ENCODE assay signal across 13 mouse cellular contexts in the genomic region with DNA sequence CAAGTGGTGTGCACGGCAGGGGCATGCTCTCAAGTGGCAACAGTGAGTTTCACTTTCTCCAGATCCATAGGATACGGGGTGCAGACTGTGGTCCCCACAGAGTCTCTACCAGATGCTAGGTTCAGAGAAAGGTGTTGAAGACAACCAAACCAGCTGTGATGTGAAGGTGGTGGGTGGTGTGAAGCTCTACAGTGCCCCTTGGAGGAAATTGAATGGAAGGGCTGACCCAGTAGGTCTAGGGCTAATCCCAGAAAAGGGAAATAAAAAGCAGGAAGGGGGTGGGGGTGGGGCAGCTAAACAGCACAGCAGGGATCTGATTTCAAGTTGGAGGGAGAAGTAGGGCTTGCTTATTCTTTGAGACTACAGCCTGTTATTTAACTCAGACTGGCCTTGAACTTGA. TPM values are rescaled to one million over a fixed set of nuclear protein-coding genes. Genes with fewer than 3 reads are reported as not detected.
DNase-seq lines count a peak whose midpoint lies in the region; ATAC-seq and TF ChIP-seq lines count a peak whose summit lies in the region.
"Had no signal": no experiment of that assay in that cellular context is flagged by ENCODE, and none has a peak within 500 bp of the region (broad histone marks: within the 10 kb centered on the region; RNA-seq: fewer than 3 reads in every experiment).

No protein-coding gene starts in this region.

- no peak for ATAC-seq in limb, embryonic 11.5 days (ENCODE audit: insufficient number of reproducible peaks, low FRiP score, low TSS enrichment, low read depth)
- ATAC-seq in megakaryocyte, adult 5-6 weeks (ENCODE audit: poor library complexity, severe bottlenecking) = no peak
- ATAC-seq: Patski had no signal

- H3K36me3 ChIP-seq in liver, adult 2 months (ENCODE audit: control insufficient read depth, insufficient read depth, low read length) = no peaks in the 10 kb centered on the region
- no peaks in the 10 kb centered on the region for H3K36me3 ChIP-seq in limb, embryonic 11.5 days (ENCODE audit: control insufficient read depth, insufficient read depth, low read length)

- TF ChIP-seq CTCF in gastrocnemius, adult 2 months (IDR thresholded peaks at IDR 0.05) = peak; percentile 59
- TF ChIP-seq CTCF in liver, adult 2 months (IDR thresholded peaks at IDR 0.05; ENCODE audit: low read depth, low read length) = no peak

- H3K4me2 ChIP-seq in limb, embryonic 11.5 days (ENCODE audit: low read depth, severe bottlenecking) = no peak overlapping the region
- H3K4me2 ChIP-seq: hindbrain, embryonic 14.5 days had no signal

- peak overlapping the region; percentile 1; the same call in 1 of the 2 replicates for H3K4me3 ChIP-seq in gastrocnemius, adult 2 months
- no peak overlapping the region for H3K4me3 ChIP-seq in liver, adult 2 months (ENCODE audit: insufficient read depth, low read depth, low read length)
- no peak overlapping the region for H3K4me3 ChIP-seq in limb, embryonic 11.5 days (ENCODE audit: low read depth, low read length)

- no peaks in the 10 kb centered on the region for H3K4me1 ChIP-seq in liver, adult 2 months (ENCODE audit: control insufficient read depth, insufficient read depth, low read length)
- H3K4me1 ChIP-seq in limb, embryonic 11.5 days (ENCODE audit: control insufficient read depth, insufficient read depth, low read length) = 0 out of 2 replicates have a peak, but pooled peaks cover 4% of the 10 kb centered on the region

- no peaks in the 10 kb centered on the region for H3K79me2 ChIP-seq in liver, adult 2 months (ENCODE audit: control insufficient read depth, insufficient read depth, low read length)

- no peaks in the 10 kb centered on the region for H3K27me3 ChIP-seq in liver, adult 2 months (ENCODE audit: control insufficient read depth, insufficient read depth, low read length)
- H3K27me3 ChIP-seq in limb, embryonic 11.5 days (ENCODE audit: control insufficient read depth, insufficient read depth, low read length) = no peaks in the 10 kb centered on the region
- H3K27me3 ChIP-seq: Patski had no signal

- no peak overlapping the region for H3K9ac ChIP-seq in liver, adult 2 months (ENCODE audit: low read depth, low read length)
- H3K9ac ChIP-seq in limb, embryonic 11.5 days (ENCODE audit: low read length) = no peak overlapping the region
- H3K9ac ChIP-seq: hindbrain, embryonic 14.5 days had no signal

- no peak for DNase-seq in gastrocnemius, adult 2 months
- no peak for DNase-seq in gastrocnemius, postnatal 14 days
- peak; percentile 12 for DNase-seq in liver, adult 2 months (ENCODE audit: extremely low read depth, low read depth, low spot score)
- DNase-seq in liver (no peak), R1 (ENCODE audit: low read depth, low spot score) (peak; percentile 76)
- DNase-seq in limb, embryonic 11.5 days (ENCODE audit: low spot score) = peak; percentile 37
- no peak for DNase-seq in cerebellum, postnatal 4 days (ENCODE audit: low spot score in 2 of 2)
- DNase-seq: adrenal gland, postnatal 36 days; cerebellum, adult 8-10 months; midbrain, embryonic 14.5 days had no signal

- intact Hi-C loops in gastrocnemius, adult 2 months (cut with DNase I) = loop anchor here (1.0 to 10.0 kb wide), 2 partner anchors 129 to 265 kb away; no protein-coding TSS in a partner anchor
- intact Hi-C loops in gastrocnemius, postnatal 14 days (cut with DNase I; ENCODE audit: low total_unique reads) = loop anchor here (5.0 kb wide), 1 partner anchor 133 kb away; no protein-coding TSS in a partner anchor

- no peak overlapping the region; the same call in 1 of the 2 replicates for H3K27ac ChIP-seq in gastrocnemius, adult 2 months
- no peak overlapping the region for H3K27ac ChIP-seq in liver, adult 2 months (replicated peaks; ENCODE audit: insufficient read depth, low read depth, low read length)
- no peak overlapping the region for H3K27ac ChIP-seq in limb, embryonic 11.5 days (replicated peaks; ENCODE audit: low read depth, low read length)
- H3K27ac ChIP-seq: hindbrain, embryonic 14.5 days had no signal

- WGBS in liver, adult 2 months = 82% methylated on average over 2 of the region's 2 CpGs
- 72% methylated on average over 2 of the region's 2 CpGs for WGBS in limb, embryonic 11.5 days

- H3K9me3 ChIP-seq in limb, embryonic 11.5 days (ENCODE audit: control insufficient read depth, low read length) = no peaks in the 10 kb centered on the region

- TF ChIP-seq POLR2A in liver, adult 2 months (IDR thresholded peaks at IDR 0.05; ENCODE audit: extremely low read depth, insufficient read depth, low read length) = no peak

RNA-seq across cellular contexts. Expression of gene Armc2, which starts 58.4 kb away (rescaled TPM):
- total RNA-seq in gastrocnemius, adult 2 months (2021) = under 1 TPM; 0.23 to 0.84 TPM
- under 1 TPM; 0.29 to 0.47 TPM for total RNA-seq in gastrocnemius, postnatal 14 days (2021)
- 0.09 and 0.13 TPM in 2 replicates for total RNA-seq in liver, adult 2 months (2014; rRNA removed)
- not detected in 2 replicates for polyA plus RNA-seq in liver, adult 2 months (2012; rRNA removed)
- polyA plus RNA-seq in limb, embryonic 11.5 days (2014; fragmentation: Nextera tagmentation; extraction: Ambion mirVana) = 5.8 and 7.0 TPM in 2 replicates
- 1.2 TPM in 1 of 2 replicates, not detected in the other for total RNA-seq in megakaryocyte, adult 5-6 weeks (2015)
- not detected in 2 replicates for total RNA-seq in megakaryocyte, adult 5-6 weeks (2017)

Comparison
In these comparisons a context has a peak if more than half of its experiments do, and no peak if none do; other contexts are left out.
1. DNase-seq: peak in liver, adult 2 months (single experiment), R1 (single experiment) and limb, embryonic 11.5 days (single experiment); none in gastrocnemius, adult 2 months (single experiment), gastrocnemius, postnatal 14 days (single experiment), liver (single experiment) and cerebellum, postnatal 4 days (0 of 2).